ENCODE assay signal across 8 mouse cellular contexts in genomic region chr5:81519497-81520382, GRCm38 (mm10).
DNase-seq lines count a peak whose midpoint lies in the region; ATAC-seq and TF ChIP-seq lines count a peak whose summit lies in the region.

No protein-coding gene starts in this region.

- H3K4me1 ChIP-seq in CH12.LX (ENCODE audit: control insufficient read depth in 1 of 2, insufficient read depth in 2 of 2), result peaks cover 0 to 9% of the 10 kb centered on the region in 2 experiments; a peak in 2 of 4 replicates
- H3K4me1 ChIP-seq in forebrain, embryonic 13.5 days, result peaks cover 18% of the 10 kb centered on the region
- peaks cover 12% of the 10 kb centered on the region for H3K4me1 ChIP-seq in hindbrain, embryonic 14.5 days (replicated peaks; ENCODE audit: control insufficient read depth, insufficient read depth, low read length)
- H3K4me1 ChIP-seq in midbrain, embryonic 14.5 days (ENCODE audit: control insufficient read depth, insufficient read depth, low read length), result peaks cover 14% of the 10 kb centered on the region; the same call in 1 of the 2 replicates

- no peaks in the 10 kb centered on the region for H3K36me3 ChIP-seq in CH12.LX (replicated peaks in 1 of 2; ENCODE audit: control insufficient read depth in 1 of 2, insufficient read depth in 1 of 2, low read length in 1 of 2)
- no peaks in the 10 kb centered on the region for H3K36me3 ChIP-seq in forebrain, embryonic 13.5 days (ENCODE audit: poor library complexity, severe bottlenecking)
- H3K36me3 ChIP-seq in hindbrain, embryonic 14.5 days (replicated peaks; ENCODE audit: control insufficient read depth, insufficient read depth), result no peaks in the 10 kb centered on the region
- no peaks in the 10 kb centered on the region for H3K36me3 ChIP-seq in midbrain, embryonic 14.5 days (ENCODE audit: control insufficient read depth, insufficient read depth, low read length)

- TF ChIP-seq RAD21 in CH12.LX (IDR thresholded peaks at IDR 0.05; ENCODE audit: low read depth, low read length), result peak; percentile 48

- no peak overlapping the region for H3K27ac ChIP-seq in CH12.LX (ENCODE audit: insufficient read depth, low read depth)
- peak overlapping the region; percentile 19; the same call in 1 of the 2 replicates for H3K27ac ChIP-seq in forebrain, embryonic 13.5 days
- no peak overlapping the region; the same call in 1 of the 2 replicates for H3K27ac ChIP-seq in hindbrain, embryonic 14.5 days
- 0 out of 2 replicates have a peak overlapping the region, but pooled peaks have one; percentile 14 for H3K27ac ChIP-seq in midbrain, embryonic 14.5 days (replicated peaks; ENCODE audit: low read depth, low read length)

- peak in 1 of 2 experiments; percentile 62; a peak in 2 of 4 replicates for TF ChIP-seq CTCF in CH12.LX (conservative IDR thresholded peaks at IDR 0.05 in 1 of 2, IDR thresholded peaks at IDR 0.05 in 1 of 2; ENCODE audit: low read depth in 2 of 2, low read length in 2 of 2)

- 13% methylated on average over 11 of the region's 11 CpGs for WGBS in forebrain, embryonic 13.5 days
- WGBS in hindbrain, embryonic 14.5 days, result 12% methylated on average over 11 of the region's 11 CpGs
- WGBS in midbrain, embryonic 14.5 days, result 13% methylated on average over 11 of the region's 11 CpGs

- no peak overlapping the region for H3K4me3 ChIP-seq in CH12.LX (replicated peaks in 1 of 3; ENCODE audit: low read depth in 2 of 3, low read length in 2 of 3, poor library complexity in 1 of 3)
- no peak overlapping the region for H3K4me3 ChIP-seq in forebrain, embryonic 13.5 days
- no peak overlapping the region for H3K4me3 ChIP-seq in hindbrain, embryonic 14.5 days (replicated peaks; ENCODE audit: low read length)
- H3K4me3 ChIP-seq in midbrain, embryonic 14.5 days (replicated peaks; ENCODE audit: low read depth, low read length), result no peak overlapping the region

- TF ChIP-seq POLR2A in CH12.LX (IDR thresholded peaks at IDR 0.05; ENCODE audit: low read depth, low read length), result no peak

- no peak overlapping the region for H3K9ac ChIP-seq in CH12.LX (ENCODE audit: insufficient read depth, low read depth)
- H3K9ac ChIP-seq in forebrain, embryonic 13.5 days, result no peak overlapping the region
- no peak overlapping the region for H3K9ac ChIP-seq in hindbrain, embryonic 14.5 days
- H3K9ac ChIP-seq in midbrain, embryonic 14.5 days (replicated peaks; ENCODE audit: low read length), result no peak overlapping the region; the same call in 1 of the 2 replicates

- in situ Hi-C loops in CH12.LX (cut with MboI; ENCODE audit: low pct_ligation_motif_present, low pct_unique_long_range_greater_than_20kb, low sequenced_read_pairs), result no loop called here

- DNase-seq in CH12.LX (ENCODE audit: extremely low read depth), result peak; percentile 18
- peak; percentile 29 for DNase-seq in adrenal gland, postnatal 25 days
- DNase-seq in hindbrain, embryonic 14.5 days (ENCODE audit: low spot score), result peak; percentile 62
- DNase-seq in left cerebral cortex, adult 9 months (ENCODE audit: low spot score in 2 of 2), result peak; percentile 32 to 45
- peak; percentile 84 for DNase-seq in midbrain, embryonic 14.5 days
- peak; percentile 75 for DNase-seq in testis, postnatal 10 days (ENCODE audit: low spot score)
- no peak for DNase-seq in thymus, postnatal 0 days (ENCODE audit: low spot score)

- no peaks in the 10 kb centered on the region for H3K27me3 ChIP-seq in CH12.LX (replicated peaks)
- H3K27me3 ChIP-seq in forebrain, embryonic 13.5 days, result no peaks in the 10 kb centered on the region
- H3K27me3 ChIP-seq in hindbrain, embryonic 14.5 days (ENCODE audit: control insufficient read depth, insufficient read depth, low read length), result no peaks in the 10 kb centered on the region
- H3K27me3 ChIP-seq in midbrain, embryonic 14.5 days (ENCODE audit: control insufficient read depth, insufficient read depth, low read length), result no peaks in the 10 kb centered on the region

- ATAC-seq in forebrain, embryonic 13.5 days, result peak; percentile 78; the same call in 1 of the 2 replicates
- peak; percentile 53; the same call in 1 of the 2 replicates for ATAC-seq in hindbrain, embryonic 14.5 days (ENCODE audit: low FRiP score)
- ATAC-seq in midbrain, embryonic 14.5 days (ENCODE audit: low FRiP score, low TSS enrichment), result peak; percentile 68; the same call in 1 of the 2 replicates

- no peaks in the 10 kb centered on the region for H3K79me2 ChIP-seq in CH12.LX (replicated peaks; ENCODE audit: control insufficient read depth, extremely low read depth, insufficient read depth, poor library complexity, severe bottlenecking)

- H3K9me3 ChIP-seq in CH12.LX (replicated peaks; ENCODE audit: low read length), result no peaks in the 10 kb centered on the region
- no peaks in the 10 kb centered on the region for H3K9me3 ChIP-seq in forebrain, embryonic 13.5 days (replicated peaks)
- H3K9me3 ChIP-seq in hindbrain, embryonic 14.5 days (ENCODE audit: control insufficient read depth, low read length), result no peaks in the 10 kb centered on the region
- H3K9me3 ChIP-seq in midbrain, embryonic 14.5 days (ENCODE audit: control insufficient read depth, low read length), result no peaks in the 10 kb centered on the region

- no peak for TF ChIP-seq EP300 in CH12.LX (IDR thresholded peaks at IDR 0.05; ENCODE audit: low read length)

- dilution Hi-C loops in CH12.LX (cut with MboI; ENCODE audit: extremely low pct_ligation_motif_present, extremely low pct_unique_long_range_greater_than_20kb, low sequenced_read_pairs), result no loop called here

- no peak overlapping the region for H3K4me2 ChIP-seq in CH12.LX (ENCODE audit: insufficient read depth, low read depth, poor library complexity, severe bottlenecking)
- H3K4me2 ChIP-seq in forebrain, embryonic 13.5 days, result peak overlapping the region; percentile 32
- peak overlapping the region; percentile 32 for H3K4me2 ChIP-seq in hindbrain, embryonic 14.5 days (replicated peaks)
- H3K4me2 ChIP-seq in midbrain, embryonic 14.5 days (ENCODE audit: low read length), result peak overlapping the region; percentile 38

TF ChIP-seq in CH12.LX, 34 proteins besides CTCF, POLR2A, EP300 and RAD21:
- TF ChIP-seq IRF4 (IDR thresholded peaks at IDR 0.05; ENCODE audit: low read depth, low read length) (no peak), USF1 (IDR thresholded peaks at IDR 0.05; ENCODE audit: low read depth, low read length) (no peak), SMC3 (IDR thresholded peaks at IDR 0.05; ENCODE audit: low read depth, low read length) (peak; percentile 71), TCF12 (IDR thresholded peaks at IDR 0.05; ENCODE audit: low read depth, low read length) (no peak), MXI1 (IDR thresholded peaks at IDR 0.05; ENCODE audit: low read depth, low read length) (no peak), NRF1 (IDR thresholded peaks at IDR 0.05; ENCODE audit: low read depth, low read length) (no peak), KAT2A (IDR thresholded peaks at IDR 0.05; ENCODE audit: insufficient replicate concordance, low read length) (no peak), MAX (IDR thresholded peaks at IDR 0.05; ENCODE audit: low read length) (no peak)
TF ChIP-seq in CH12.LX: peak in this region for 1.

Comparison
In these comparisons a context has a peak if more than half of its experiments do, and no peak if none do; other contexts are left out.
1. H3K27ac ChIP-seq: peak in forebrain, embryonic 13.5 days (single experiment) and midbrain, embryonic 14.5 days (single experiment); none in CH12.LX (single experiment) and hindbrain, embryonic 14.5 days (single experiment).
2. Peak in every context shown above with its lines, with median percentiles within 50 percentile points of each other: ATAC-seq.